Mouse (Mus musculus): ENCODE measurements around the gene Olfr870. TPM values are rescaled to one million over a fixed set of nuclear protein-coding genes. Genes with fewer than 3 reads are reported as not detected.
"Not testable (repeated sequence)": the region's sequence is repeated elsewhere in the genome, so short reads cannot be mapped to it uniquely, and the experiment has no call there.

Olfr870 gene
- polyA plus RNA-seq (2015; fragmentation: Nextera tagmentation; extraction: Ambion mirVana): not detected in 2 replicates

- no peak within 1 kb of the TSS for H3K4me2 ChIP-seq (ENCODE audit: low read depth, low read length)
- no peak within 1 kb of the TSS for H3K9ac ChIP-seq (ENCODE audit: low read depth, low read length)
- no peaks in the 10 kb centered on the region for H3K36me3 ChIP-seq (ENCODE audit: control insufficient read depth, insufficient read depth)
- no peaks in the 10 kb centered on the region for H3K27me3 ChIP-seq (ENCODE audit: control insufficient read depth, insufficient read depth, low read depth, low read length)
- H3K27ac ChIP-seq (ENCODE audit: low read length): no peak within 1 kb of the TSS
- H3K4me1 ChIP-seq (ENCODE audit: control insufficient read depth, low read depth, low read length): no peaks in the 10 kb centered on the region
- 44% methylated on average over 2 of the region's 2 CpGs for WGBS (ENCODE audit: insufficient replicate concordance)
- no peak within 1 kb of the TSS for H3K4me3 ChIP-seq (ENCODE audit: low read depth, low read length)
- no peaks in the 10 kb centered on the region for H3K9me3 ChIP-seq (replicated peaks; ENCODE audit: control insufficient read depth, low read length)
- no peak for ATAC-seq (ENCODE audit: low read depth)
These were observed at the start of gene Olfr870 for GRCm38 (mm10) chr9:20173957-20174356. Olfr870 (minus strand) TSS chr9:20174057.

- Histone ChIP-seq H3K4me3 (ENCODE audit: low read depth, low read length) (no peak within 1 kb of the TSS), H3K36me3 (ENCODE audit: control insufficient read depth, insufficient read depth) (no peaks in the 10 kb centered on the region), H3K4me1 (ENCODE audit: control insufficient read depth, low read depth, low read length) (no peaks in the 10 kb centered on the region), H3K4me2 (ENCODE audit: low read depth, low read length) (no peak within 1 kb of the TSS), H3K27ac (ENCODE audit: low read length) (no peak within 1 kb of the TSS), H3K27me3 (ENCODE audit: control insufficient read depth, insufficient read depth, low read depth, low read length) (no peaks in the 10 kb centered on the region), H3K9me3 (replicated peaks; ENCODE audit: control insufficient read depth, low read length) (no peaks in the 10 kb centered on the region), H3K9ac (ENCODE audit: low read depth, low read length) (no peak within 1 kb of the TSS)
- no peak for ATAC-seq (ENCODE audit: low read depth)
These were observed 38.0 kb upstream of the Olfr870 start, which contains the start of gene Olfr871 for GRCm38 (mm10) chr9:20211907-20212306. Olfr871 (plus strand) TSS chr9:20212207.

GRCm38 (mm10) chr9:20211477-20211876, 37.6 kb upstream of the Olfr870 start:
- Histone ChIP-seq H3K9ac (ENCODE audit: low read depth, low read length) (no peak overlapping the region), H3K27ac (ENCODE audit: low read length) (no peak overlapping the region), H3K4me3 (ENCODE audit: low read depth, low read length) (no peak overlapping the region), H3K36me3 (ENCODE audit: control insufficient read depth, insufficient read depth) (no peaks in the 10 kb centered on the region), H3K4me2 (ENCODE audit: low read depth, low read length) (no peak overlapping the region), H3K4me1 (ENCODE audit: control insufficient read depth, low read depth, low read length) (no peaks in the 10 kb centered on the region), H3K27me3 (ENCODE audit: control insufficient read depth, insufficient read depth, low read depth, low read length) (no peaks in the 10 kb centered on the region), H3K9me3 (replicated peaks; ENCODE audit: control insufficient read depth, low read length) (no peaks in the 10 kb centered on the region)
- WGBS (ENCODE audit: insufficient replicate concordance): 40% methylated on average over 2 of the region's 2 CpGs
- no peak for ATAC-seq (ENCODE audit: low read depth)

- Histone ChIP-seq H3K27me3 (ENCODE audit: control insufficient read depth, insufficient read depth, low read depth, low read length) (no peaks in the 10 kb centered on the region), H3K36me3 (ENCODE audit: control insufficient read depth, insufficient read depth) (no peaks in the 10 kb centered on the region), H3K27ac (ENCODE audit: low read length) (no peak overlapping the region), H3K4me3 (ENCODE audit: low read depth, low read length) (no peak overlapping the region), H3K9ac (ENCODE audit: low read depth, low read length) (no peak overlapping the region), H3K9me3 (replicated peaks; ENCODE audit: control insufficient read depth, low read length) (no peaks in the 10 kb centered on the region), H3K4me2 (ENCODE audit: low read depth, low read length) (no peak overlapping the region), H3K4me1 (ENCODE audit: control insufficient read depth, low read depth, low read length) (no peaks in the 10 kb centered on the region)
- 21% methylated on average over 1 of the region's 1 CpGs for WGBS (ENCODE audit: insufficient replicate concordance)
- no peak for ATAC-seq (ENCODE audit: low read depth)
These were observed 37.0 kb upstream of the Olfr870 start for GRCm38 (mm10) chr9:20210812-20211211.

- not testable (repeated sequence) for H3K36me3 ChIP-seq (ENCODE audit: control insufficient read depth, insufficient read depth); H3K9ac ChIP-seq (ENCODE audit: low read depth, low read length); H3K9me3 ChIP-seq (replicated peaks; ENCODE audit: control insufficient read depth, low read length); H3K4me2 ChIP-seq (ENCODE audit: low read depth, low read length); H3K4me3 ChIP-seq (ENCODE audit: low read depth, low read length); H3K27ac ChIP-seq (ENCODE audit: low read length); ATAC-seq (ENCODE audit: low read depth); H3K4me1 ChIP-seq (ENCODE audit: control insufficient read depth, low read depth, low read length); H3K27me3 ChIP-seq (ENCODE audit: control insufficient read depth, insufficient read depth, low read depth, low read length)
- WGBS (ENCODE audit: insufficient replicate concordance): 59% methylated on average over 7 of the region's 7 CpGs
These were observed 29.6 kb upstream of the Olfr870 start for GRCm38 (mm10) chr9:20203413-20203984.

- no peak for ATAC-seq (ENCODE audit: low read depth)
- Histone ChIP-seq H3K4me2 (ENCODE audit: low read depth, low read length) (no peak overlapping the region), H3K4me1 (ENCODE audit: control insufficient read depth, low read depth, low read length) (no peaks in the 10 kb centered on the region), H3K4me3 (ENCODE audit: low read depth, low read length) (no peak overlapping the region), H3K27me3 (ENCODE audit: control insufficient read depth, insufficient read depth, low read depth, low read length) (no peaks in the 10 kb centered on the region), H3K9ac (ENCODE audit: low read depth, low read length) (no peak overlapping the region), H3K27ac (ENCODE audit: low read length) (no peak overlapping the region), H3K9me3 (replicated peaks; ENCODE audit: control insufficient read depth, low read length) (no peaks in the 10 kb centered on the region), H3K36me3 (ENCODE audit: control insufficient read depth, insufficient read depth) (no peaks in the 10 kb centered on the region)
- 39% methylated on average over 1 of the region's 1 CpGs for WGBS (ENCODE audit: insufficient replicate concordance)
These were observed 28.3 kb upstream of the Olfr870 start for GRCm38 (mm10) chr9:20202131-20202530.

GRCm38 (mm10) chr9:20179463-20179862, 5.6 kb upstream of the Olfr870 start:
- H3K9me3 ChIP-seq (replicated peaks; ENCODE audit: control insufficient read depth, low read length): no peaks in the 10 kb centered on the region
- no peak overlapping the region for H3K9ac ChIP-seq (ENCODE audit: low read depth, low read length)
- no peaks in the 10 kb centered on the region for H3K36me3 ChIP-seq (ENCODE audit: control insufficient read depth, insufficient read depth)
- H3K27me3 ChIP-seq (ENCODE audit: control insufficient read depth, insufficient read depth, low read depth, low read length): no peaks in the 10 kb centered on the region
- H3K4me1 ChIP-seq (ENCODE audit: control insufficient read depth, low read depth, low read length): no peaks in the 10 kb centered on the region
- H3K4me2 ChIP-seq (ENCODE audit: low read depth, low read length): no peak overlapping the region
- WGBS (ENCODE audit: insufficient replicate concordance): 47% methylated on average over 5 of the region's 5 CpGs
- ATAC-seq (ENCODE audit: low read depth): no peak
- H3K4me3 ChIP-seq (ENCODE audit: low read depth, low read length): no peak overlapping the region
- H3K27ac ChIP-seq (ENCODE audit: low read length): no peak overlapping the region

- Histone ChIP-seq H3K9ac (ENCODE audit: low read depth, low read length) (no peak overlapping the region), H3K4me2 (ENCODE audit: low read depth, low read length) (no peak overlapping the region), H3K4me3 (ENCODE audit: low read depth, low read length) (no peak overlapping the region), H3K9me3 (replicated peaks; ENCODE audit: control insufficient read depth, low read length) (no peaks in the 10 kb centered on the region), H3K27me3 (ENCODE audit: control insufficient read depth, insufficient read depth, low read depth, low read length) (no peaks in the 10 kb centered on the region), H3K4me1 (ENCODE audit: control insufficient read depth, low read depth, low read length) (no peaks in the 10 kb centered on the region), H3K27ac (ENCODE audit: low read length) (no peak overlapping the region), H3K36me3 (ENCODE audit: control insufficient read depth, insufficient read depth) (no peaks in the 10 kb centered on the region)
- 62% methylated on average over 3 of the region's 3 CpGs for WGBS (ENCODE audit: insufficient replicate concordance)
- no peak for ATAC-seq (ENCODE audit: low read depth)
These were observed 24.2 kb downstream of the Olfr870 start for GRCm38 (mm10) chr9:20149706-20150105.

GRCm38 (mm10) chr9:20128709-20129108, 45.1 kb downstream of the Olfr870 start, which contains the start of gene Olfr869:
Olfr869 (plus strand) TSS chr9:20129009.
- no peak within 1 kb of the TSS for H3K9ac ChIP-seq (ENCODE audit: low read depth, low read length)
- ATAC-seq (ENCODE audit: low read depth): no peak
- H3K4me3 ChIP-seq (ENCODE audit: low read depth, low read length): no peak within 1 kb of the TSS
- H3K9me3 ChIP-seq (replicated peaks; ENCODE audit: control insufficient read depth, low read length): no peaks in the 10 kb centered on the region
- WGBS (ENCODE audit: insufficient replicate concordance): 49% methylated on average over 2 of the region's 2 CpGs
- no peak within 1 kb of the TSS for H3K27ac ChIP-seq (ENCODE audit: low read length)
- H3K4me2 ChIP-seq (ENCODE audit: low read depth, low read length): no peak within 1 kb of the TSS
- no peaks in the 10 kb centered on the region for H3K4me1 ChIP-seq (ENCODE audit: control insufficient read depth, low read depth, low read length)
- H3K36me3 ChIP-seq (ENCODE audit: control insufficient read depth, insufficient read depth): no peaks in the 10 kb centered on the region
- H3K27me3 ChIP-seq (ENCODE audit: control insufficient read depth, insufficient read depth, low read depth, low read length): no peaks in the 10 kb centered on the region
